Mouse (Mus musculus) 3T3-L1 (cell line): ENCODE results near the gene Erbb2.
"Not testable (repeated sequence)": the region's sequence is repeated elsewhere in the genome, so short reads cannot be mapped to it uniquely, and the experiment has no call there.

Source experiments
- DNase-seq: peaks from one replicate; pipeline ENCODE4 v3.0.0-alpha.2; 2015; ENCODE audit warnings: low read depth, low spot score

Erbb2 gene

GRCm38 (mm10) chr11:98412273-98412796 is at the start of gene Erbb2:
Gene Erbb2 (plus strand): TSS chr11:98412470.
- peak; percentile 82 for DNase-seq

GRCm38 (mm10) chr11:98363817-98364216 is 48.5 kb upstream of the Erbb2 start:
- DNase-seq = no peak

DNA sequence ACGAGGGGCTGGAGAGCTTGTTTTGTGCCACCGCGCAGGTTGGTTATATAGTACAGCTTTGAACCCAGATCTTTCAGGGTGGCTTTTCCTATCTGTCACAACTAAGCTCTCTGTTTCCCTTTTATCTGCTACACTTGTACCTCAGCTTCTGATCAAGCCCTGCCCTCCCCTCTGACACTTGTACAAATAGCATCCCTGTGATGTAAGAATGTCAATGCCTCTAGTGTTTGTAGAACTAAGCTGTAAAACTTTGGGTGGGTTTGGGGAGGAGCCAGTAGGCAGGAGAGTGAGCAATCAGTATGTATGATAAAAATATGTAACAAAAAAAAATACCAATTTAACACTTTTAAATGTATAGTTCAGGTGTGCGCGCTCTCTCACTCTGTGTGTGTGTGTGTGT is 47.9 kb upstream of the Erbb2 start:
- no peak for DNase-seq

DNA sequence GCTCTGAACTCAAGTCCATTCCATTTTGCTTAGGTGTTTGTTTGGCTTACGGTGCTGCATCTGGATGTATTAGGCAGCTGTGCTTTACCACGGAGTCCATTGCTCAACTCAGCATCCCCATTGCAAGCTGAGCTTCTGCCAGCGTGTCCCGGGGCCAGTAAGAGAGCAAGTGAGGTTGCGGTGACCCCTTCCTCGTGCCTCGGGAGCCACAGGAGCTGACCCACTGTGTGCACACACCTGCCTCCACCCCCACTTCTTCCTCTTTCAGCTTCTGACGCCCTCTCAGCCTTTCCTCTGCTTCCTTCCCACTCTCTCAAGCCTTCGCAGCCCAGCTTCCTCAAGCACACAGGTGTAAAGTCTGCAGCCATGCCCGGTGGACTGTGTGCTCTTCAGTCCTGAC is 46.0 kb upstream of the Erbb2 start:
- no peak for DNase-seq

- DNase-seq = no peak
Observed at GRCm38 (mm10) chr11:98367171-98367862, 45.0 kb upstream of the Erbb2 start.

DNA sequence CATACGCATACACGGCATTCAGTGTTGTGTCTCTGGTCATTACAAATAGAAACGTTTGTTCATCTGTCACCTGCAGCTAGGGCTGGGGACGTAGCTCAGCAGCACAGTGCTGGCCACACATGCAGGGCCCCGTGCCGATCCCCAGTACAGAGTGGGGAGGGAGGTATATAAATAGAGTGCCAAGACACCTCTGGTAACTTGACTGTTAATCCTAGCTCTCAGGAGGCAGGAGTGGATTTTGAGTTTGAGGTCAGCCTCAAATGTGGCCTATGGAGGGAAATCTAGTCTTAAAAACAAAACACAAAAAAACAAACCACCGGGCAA is 44.4 kb upstream of the Erbb2 start:
- no peak for DNase-seq

- DNase-seq = no peak
Observed at GRCm38 (mm10) chr11:98369337-98369736, 42.9 kb upstream of the Erbb2 start.

GRCm38 (mm10) chr11:98370588-98370987 is 41.7 kb upstream of the Erbb2 start:
- no peak for DNase-seq

GRCm38 (mm10) chr11:98371556-98372240 is 40.6 kb upstream of the Erbb2 start:
- no peak for DNase-seq

GRCm38 (mm10) chr11:98372406-98372805 is 39.9 kb upstream of the Erbb2 start:
- peak; percentile 83 for DNase-seq

- no peak for DNase-seq
Observed at GRCm38 (mm10) chr11:98373244-98373643, 39.0 kb upstream of the Erbb2 start.

- DNase-seq = no peak
Observed at GRCm38 (mm10) chr11:98374266-98374665, 38.0 kb upstream of the Erbb2 start.

DNA sequence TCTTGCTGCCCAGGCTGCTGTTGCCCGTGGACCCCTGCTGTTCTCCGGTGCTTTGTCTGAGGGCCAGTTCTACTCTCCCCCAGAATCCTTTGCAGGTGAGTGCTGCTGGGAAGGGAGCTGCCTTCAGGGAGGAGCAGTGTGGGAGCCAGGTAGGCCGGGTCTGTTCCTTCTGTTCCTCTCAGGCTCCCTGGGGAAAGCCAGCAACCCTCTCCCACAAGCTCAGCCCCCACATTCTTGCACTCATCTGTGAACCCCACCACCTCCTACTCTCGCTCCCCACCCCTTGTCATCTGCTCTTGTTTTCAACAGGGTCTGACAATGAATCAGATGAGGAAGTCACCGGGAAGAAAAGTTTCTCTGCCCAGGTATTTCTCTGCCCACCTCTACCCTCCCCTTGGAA is 35.5 kb upstream of the Erbb2 start:
- DNase-seq = no peak

GRCm38 (mm10) chr11:98377787-98378186 is 34.5 kb upstream of the Erbb2 start:
- DNase-seq = no peak

DNA sequence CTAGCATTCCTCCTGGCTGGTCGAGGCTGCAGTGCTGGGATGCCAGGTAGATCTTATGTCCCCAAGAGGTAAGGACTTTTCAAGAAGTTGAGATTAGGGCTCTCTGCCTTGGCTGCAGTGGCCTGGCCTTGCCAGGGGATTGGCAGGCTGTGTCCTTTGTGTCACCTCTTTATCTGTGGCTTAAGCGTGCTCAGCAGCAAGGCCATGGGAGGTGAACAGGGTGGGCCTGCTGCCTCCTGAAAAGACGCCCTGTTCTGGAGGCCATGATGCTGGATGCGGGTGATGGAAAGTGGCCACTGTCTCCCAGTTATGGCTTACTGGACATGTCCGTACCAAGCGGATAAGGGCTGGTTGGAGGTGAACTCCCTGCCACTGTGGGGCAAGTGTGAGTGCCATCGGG is 32.9 kb upstream of the Erbb2 start:
- DNase-seq = no peak

GRCm38 (mm10) chr11:98380106-98380505 is 32.2 kb upstream of the Erbb2 start:
- DNase-seq = no peak

DNA sequence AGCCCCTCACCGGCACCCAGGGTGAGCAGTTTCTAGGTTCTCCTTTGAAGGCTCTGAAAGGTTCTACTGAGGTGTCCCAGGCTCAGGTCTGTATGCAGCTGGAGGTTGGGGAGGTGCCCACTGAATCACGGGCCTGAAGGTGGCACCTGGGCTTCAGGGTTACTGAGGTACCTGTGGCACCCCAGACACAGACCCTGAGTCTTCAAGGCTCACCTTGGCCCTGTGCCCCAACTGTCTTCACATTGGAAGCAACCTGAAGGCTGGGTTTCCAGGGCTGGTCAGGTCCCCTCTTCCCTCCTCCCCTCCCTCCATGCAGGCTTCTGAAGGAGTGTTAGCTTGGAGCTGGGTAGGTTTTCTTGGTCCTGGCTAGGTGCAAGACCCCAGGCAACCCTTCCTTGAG is 30.6 kb upstream of the Erbb2 start:
- no peak for DNase-seq

DNA sequence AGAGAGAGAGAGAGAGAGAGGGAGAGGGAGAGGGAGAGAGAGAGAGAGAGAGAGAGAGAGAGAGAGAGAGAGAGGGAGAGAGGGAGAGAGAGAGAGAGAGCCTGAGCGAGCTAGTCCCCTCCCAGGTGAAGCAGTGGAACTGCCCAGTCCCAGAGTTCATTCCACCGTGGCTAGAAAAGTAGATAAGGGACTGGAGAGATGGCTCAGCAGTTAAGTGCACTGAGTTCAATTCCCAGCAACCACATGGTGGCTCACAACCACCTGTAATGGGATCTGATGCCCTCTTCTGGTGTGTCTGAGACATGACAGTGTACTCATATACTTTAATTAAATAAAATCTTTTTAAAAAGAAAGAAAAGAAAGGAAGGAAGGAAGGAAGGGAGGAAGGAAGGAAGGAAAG is 29.9 kb upstream of the Erbb2 start:
- DNase-seq = not testable (repeated sequence)

GRCm38 (mm10) chr11:98383261-98384030 is 28.8 kb upstream of the Erbb2 start, which contains the start of gene Tcap:
Gene Tcap (plus strand): TSS chr11:98383811.
- DNase-seq = no peak

GRCm38 (mm10) chr11:98384216-98384615 is 28.1 kb upstream of the Erbb2 start:
- DNase-seq = no peak

- DNase-seq = no peak
Observed at GRCm38 (mm10) chr11:98384721-98385637, 27.3 kb upstream of the Erbb2 start.
